Mouse (Mus musculus) stomach, postnatal 0 days (tissue): Measurements from ENCODE around the gene Klc4. TPM values are rescaled to one million over a fixed set of nuclear protein-coding genes. Genes with fewer than 3 reads are reported as not detected.

Experiments used
- ATAC-seq: fragments of 200-750 bp; cut with Nextera tagmentation; 2 replicates; pipeline ENCODE4 v1.8.0; 2017; ENCODE audit not compliant: low FRiP score, low TSS enrichment
- DNase-seq: peaks from one replicate; pipeline ENCODE4 v3.0.0-alpha.2; 2016; ENCODE audit warnings: low spot score
- H3K27ac ChIP-seq: fragments of 300-500 bp; sonication (generic); replicated peaks from 2 replicates; pipeline ENCODE4 v1.5.1; 2014; ENCODE audit warnings: mild to moderate bottlenecking, control low read depth
- H3K27me3 ChIP-seq: fragments of 300-500 bp; sonication (generic); 2 replicates; pipeline ENCODE4 v1.6.1; 2014; ENCODE audit warnings: low read length; ENCODE audit not compliant: control insufficient read depth, insufficient read depth
- H3K36me3 ChIP-seq: fragments of 300-500 bp; sonication (generic); 2 replicates; pipeline ENCODE4 v1.6.1; 2014; ENCODE audit warnings: low read length, mixed read lengths; ENCODE audit not compliant: control insufficient read depth, insufficient read depth
- H3K4me1 ChIP-seq: fragments of 300-500 bp; sonication (generic); replicated peaks from 2 replicates; pipeline ENCODE4 v1.6.1; 2014; ENCODE audit warnings: antibody characterized with exemption; ENCODE audit not compliant: control insufficient read depth, insufficient read depth
- H3K4me2 ChIP-seq: fragments of 300-500 bp; sonication (generic); replicated peaks from 2 replicates; pipeline ENCODE4 v1.6.1; 2014; ENCODE audit warnings: low read depth, mild to moderate bottlenecking, control low read depth, moderate library complexity
- H3K4me3 ChIP-seq: fragments of 300-500 bp; sonication (generic); 2 replicates; pipeline ENCODE4 v1.5.1; 2014; ENCODE audit warnings: low read depth, low read length, control low read depth
- H3K9ac ChIP-seq: fragments of 300-500 bp; sonication (generic); 2 replicates; pipeline ENCODE4 v1.6.1; 2014; ENCODE audit warnings: mild to moderate bottlenecking, low read length, control low read depth, mixed read lengths
- H3K9me3 ChIP-seq: fragments of 300-500 bp; sonication (generic); 2 replicates; pipeline ENCODE4 v1.6.1; 2016; ENCODE audit warnings: low read length; ENCODE audit not compliant: control insufficient read depth
- CTCF ChIP-seq: IDR thresholded peaks from 2 replicates; pipeline ENCODE4 v1.5.1; 2016; ENCODE audit warnings: antibody characterized with exemption, low read depth, mild to moderate bottlenecking, moderate library complexity
- EP300 ChIP-seq: optimal IDR thresholded peaks from 2 replicates; pipeline ENCODE3; 2016; ENCODE audit warnings: antibody characterized with exemption
- WGBS: fragments of 180-500 bp; shearing (Covaris S2); extraction: QIAGEN DNeasy Blood & Tissue Kit; methylation state at CpG from one replicate; pipeline ENCODE4 v1.1.7; 2014; 5-methylcytosine and 5-hydroxymethylcytosine counted together
- polyA plus RNA-seq: library from polyadenylated mRNA; unstranded; fragments of >200 nt; fragmentation: Nextera tagmentation; extraction: Ambion mirVana; gene quantifications from 2 replicates; pipeline ENCODE4 v1.2.1, GENCODE M21; 2015

Gene Klc4
- polyA plus RNA-seq, 1 experiment from 2014 or later: 34.5 TPM

GRCm38 (mm10) chr17:46605987-46606386 lies 39.8 kb downstream of the Klc4 start:
- DNase-seq (no peak), ATAC-seq (no peak)
- no peaks in the 10 kb centered on the region for H3K9me3 ChIP-seq
- WGBS: 67% methylated on average over 12 of the region's 12 CpGs
- H3K36me3 ChIP-seq: no peaks in the 10 kb centered on the region
- H3K4me2 ChIP-seq: no peak overlapping the region
- H3K4me1 ChIP-seq: 0 out of 2 replicates have a peak, but pooled peaks cover 3% of the 10 kb centered on the region
- no peak overlapping the region for H3K9ac ChIP-seq
- H3K27ac ChIP-seq: 0 out of 2 replicates have a peak overlapping the region, but pooled peaks have one; percentile 2
- TF ChIP-seq EP300 (no peak), CTCF (no peak)
- H3K4me3 ChIP-seq: no peak overlapping the region
- no peaks in the 10 kb centered on the region for H3K27me3 ChIP-seq

- ATAC-seq (no peak), DNase-seq (no peak)
- TF ChIP-seq CTCF (no peak), EP300 (no peak)
- Histone ChIP-seq H3K4me3 (no peak overlapping the region), H3K9ac (no peak overlapping the region), H3K9me3 (no peaks in the 10 kb centered on the region), H3K4me2 (no peak overlapping the region), H3K36me3 (no peaks in the 10 kb centered on the region), H3K4me1 (0 out of 2 replicates have a peak, but pooled peaks cover 3% of the 10 kb centered on the region), H3K27ac (no peak overlapping the region), H3K27me3 (no peaks in the 10 kb centered on the region)
- 70% methylated on average over 5 of the region's 5 CpGs for WGBS
Observed at GRCm38 (mm10) chr17:46605126-46605525, 40.7 kb downstream of the Klc4 start.

GRCm38 (mm10) chr17:46603229-46603628 lies 42.6 kb downstream of the Klc4 start:
- Histone ChIP-seq H3K9ac (no peak overlapping the region), H3K27me3 (no peaks in the 10 kb centered on the region), H3K4me2 (no peak overlapping the region), H3K4me3 (no peak overlapping the region), H3K4me1 (0 out of 2 replicates have a peak, but pooled peaks cover 3% of the 10 kb centered on the region), H3K9me3 (no peaks in the 10 kb centered on the region), H3K27ac (no peak overlapping the region), H3K36me3 (no peaks in the 10 kb centered on the region)
- DNase-seq (no peak), ATAC-seq (no peak)
- TF ChIP-seq CTCF (0 out of 2 replicates have a peak, but pooled peaks have one; percentile 31), EP300 (no peak)
- 100% methylated on average over 4 of the region's 4 CpGs for WGBS

GRCm38 (mm10) chr17:46602212-46602611 lies 43.6 kb downstream of the Klc4 start:
- H3K4me1 ChIP-seq: 0 out of 2 replicates have a peak, but pooled peaks cover 3% of the 10 kb centered on the region
- WGBS: 54% methylated on average over 9 of the region's 9 CpGs
- DNase-seq: no peak

GRCm38 (mm10) chr17:46600569-46600968 lies 45.3 kb downstream of the Klc4 start:
- WGBS: 95% methylated on average over 2 of the region's 2 CpGs
- Histone ChIP-seq H3K9me3 (no peaks in the 10 kb centered on the region), H3K27ac (no peak overlapping the region), H3K27me3 (no peaks in the 10 kb centered on the region), H3K36me3 (no peaks in the 10 kb centered on the region), H3K4me3 (no peak overlapping the region), H3K4me2 (no peak overlapping the region), H3K4me1 (0 out of 2 replicates have a peak, but pooled peaks cover 1% of the 10 kb centered on the region), H3K9ac (no peak overlapping the region)
- DNase-seq (no peak), ATAC-seq (no peak)
- peak; percentile 62 for TF ChIP-seq CTCF
- no peak for TF ChIP-seq EP300

More at GRCm38 (mm10) chr17:46602212-46602611, 43.6 kb downstream of the Klc4 start:
- Histone ChIP-seq H3K27me3 (no peaks in the 10 kb centered on the region), H3K4me3 (no peak overlapping the region), H3K27ac (peak overlapping the region; percentile 56), H3K36me3 (no peaks in the 10 kb centered on the region), H3K9ac (no peak overlapping the region), H3K4me2 (no peak overlapping the region), H3K9me3 (no peaks in the 10 kb centered on the region)
- TF ChIP-seq CTCF (no peak), EP300 (no peak)
- ATAC-seq: peak; percentile 62; the same call in 1 of the 2 replicates

- Histone ChIP-seq H3K4me3 (no peak overlapping the region), H3K4me1 (peaks cover 3% of the 10 kb centered on the region; the same call in 1 of the 2 replicates), H3K9me3 (no peaks in the 10 kb centered on the region), H3K4me2 (no peak overlapping the region), H3K9ac (no peak overlapping the region), H3K27me3 (no peaks in the 10 kb centered on the region), H3K36me3 (no peaks in the 10 kb centered on the region), H3K27ac (no peak overlapping the region)
- no peak for TF ChIP-seq CTCF
- ATAC-seq (no peak), DNase-seq (no peak)
- WGBS: 78% methylated on average over 4 of the region's 4 CpGs
Observed at GRCm38 (mm10) chr17:46598963-46599362, 46.9 kb downstream of the Klc4 start.
